Mouse (Mus musculus) layer of hippocampus, adult 18-20 months (tissue): ENCODE measurements at regions not wholly inside any gene's neighbourhood (a gene's known extent, or its start where the extent isn't known, plus 50 kb on each side); places are given as distances from the start of the nearest gene placed in this dataset.

Experiments
- DNase-seq, 2 experiments: peaks; one replicate each; pipeline ENCODE4 v3.0.0; 2022; ENCODE audit warnings: low spot score in 2 of 2

GRCm38 (mm10) chr9:61765366-61765765 is 149.0 kb downstream of the Rplp1 start:
- DNase-seq = no peak

- no peak for DNase-seq
Measured at GRCm38 (mm10) chr9:61757806-61758205, 156.5 kb downstream of the Rplp1 start.

GRCm38 (mm10) chr9:61756801-61757342 is 157.5 kb downstream of the Rplp1 start:
- DNase-seq = peak in 1 of 2 experiments; percentile 66

GRCm38 (mm10) chr9:61756224-61756800 is 158.0 kb downstream of the Rplp1 start:
- DNase-seq = no peak

GRCm38 (mm10) chr9:61755311-61755710 is 159.0 kb downstream of the Rplp1 start:
- no peak for DNase-seq

- peak; percentile 70 to 84 for DNase-seq
Measured at GRCm38 (mm10) chr9:61753795-61754194, 160.5 kb downstream of the Rplp1 start.

GRCm38 (mm10) chr9:61749201-61749600 is 165.1 kb downstream of the Rplp1 start:
- DNase-seq = no peak

- no peak for DNase-seq
Measured at GRCm38 (mm10) chr9:61748416-61748815, 165.9 kb downstream of the Rplp1 start.

- DNase-seq = no peak
Measured at GRCm38 (mm10) chr9:61746401-61746800, 167.9 kb downstream of the Rplp1 start.

GRCm38 (mm10) chr9:61745301-61745801 is 169.0 kb downstream of the Rplp1 start:
- DNase-seq = peak in 1 of 2 experiments; percentile 37

GRCm38 (mm10) chr9:61733540-61733939 is 180.8 kb downstream of the Rplp1 start:
- DNase-seq = no peak

GRCm38 (mm10) chr9:61732747-61733146 is 181.6 kb downstream of the Rplp1 start:
- no peak for DNase-seq

- no peak for DNase-seq
Measured at GRCm38 (mm10) chr9:61728115-61728514, 186.2 kb downstream of the Rplp1 start.

GRCm38 (mm10) chr9:61727651-61728050 is 186.7 kb downstream of the Rplp1 start:
- no peak for DNase-seq

- no peak for DNase-seq
Measured at GRCm38 (mm10) chr9:61724070-61724469, 190.3 kb downstream of the Rplp1 start.

- peak in 1 of 2 experiments; percentile 8 for DNase-seq
Measured at GRCm38 (mm10) chr9:61723021-61723581, 191.2 kb downstream of the Rplp1 start.

GRCm38 (mm10) chr9:61721851-61722250 is 192.5 kb downstream of the Rplp1 start:
- no peak for DNase-seq

GRCm38 (mm10) chr9:61721071-61721470 is 193.3 kb downstream of the Rplp1 start:
- DNase-seq = no peak

- no peak for DNase-seq
Measured at GRCm38 (mm10) chr9:61720206-61720605, 194.1 kb downstream of the Rplp1 start.

- DNase-seq = no peak
Measured at GRCm38 (mm10) chr9:61716751-61717150, 197.6 kb downstream of the Rplp1 start.

GRCm38 (mm10) chr9:61714331-61715035 is 199.9 kb downstream of the Rplp1 start:
- DNase-seq = peak in 1 of 2 experiments; percentile 22

- no peak for DNase-seq
Measured at GRCm38 (mm10) chr9:61713806-61714205, 200.5 kb downstream of the Rplp1 start.
